Mouse (Mus musculus) 3T3-L1 (cell line): ENCODE measurements at regions not wholly inside any gene's neighbourhood (a gene's known extent, or its start where the extent isn't known, plus 50 kb on each side); places are given as distances from the start of the nearest gene placed in this dataset.

Experiments
- DNase-seq: peaks from one replicate; pipeline ENCODE4 v3.0.0-alpha.2; 2015; ENCODE audit warnings: low read depth, low spot score

- DNase-seq, result peak; percentile 83
These were observed 357.6 kb upstream of the Acvr2a start for GRCm38 (mm10) chr2:48456072-48457040.

GRCm38 (mm10) chr2:48457117-48457516 lies 356.8 kb upstream of the Acvr2a start:
- DNase-seq, result peak; percentile 32

GRCm38 (mm10) chr2:48465483-48465882 lies 348.4 kb upstream of the Acvr2a start:
- no peak for DNase-seq

GRCm38 (mm10) chr2:48468895-48469294 lies 345.0 kb upstream of the Acvr2a start:
- peak; percentile 75 for DNase-seq

- DNase-seq, result peak; percentile 29
These were observed 344.6 kb upstream of the Acvr2a start for GRCm38 (mm10) chr2:48469357-48469756.

- DNase-seq, result no peak
These were observed 340.8 kb upstream of the Acvr2a start for GRCm38 (mm10) chr2:48473102-48473501.

GRCm38 (mm10) chr2:48474642-48475041 lies 339.3 kb upstream of the Acvr2a start:
- DNase-seq, result no peak

- peak; percentile 59 for DNase-seq
These were observed 337.1 kb upstream of the Acvr2a start for GRCm38 (mm10) chr2:48476777-48477176.

- peak; percentile 26 for DNase-seq
These were observed 336.6 kb upstream of the Acvr2a start for GRCm38 (mm10) chr2:48477336-48477735.

- peak; percentile 80 for DNase-seq
These were observed 334.3 kb upstream of the Acvr2a start for GRCm38 (mm10) chr2:48479601-48480000.

GRCm38 (mm10) chr2:48480428-48481191 lies 333.3 kb upstream of the Acvr2a start:
- peak; percentile 44 for DNase-seq

GRCm38 (mm10) chr2:48481209-48481742 lies 332.6 kb upstream of the Acvr2a start:
- DNase-seq, result no peak

- no peak for DNase-seq
These were observed 320.3 kb upstream of the Acvr2a start for GRCm38 (mm10) chr2:48493574-48493973.

GRCm38 (mm10) chr2:48494065-48494464 lies 319.8 kb upstream of the Acvr2a start:
- DNase-seq, result no peak

- DNase-seq, result no peak
These were observed 319.3 kb upstream of the Acvr2a start for GRCm38 (mm10) chr2:48494632-48495031.

GRCm38 (mm10) chr2:48498047-48498723 lies 315.7 kb upstream of the Acvr2a start:
- DNase-seq, result peak; percentile 98

GRCm38 (mm10) chr2:48499396-48499795 lies 314.5 kb upstream of the Acvr2a start:
- peak; percentile 85 for DNase-seq

- DNase-seq, result no peak
These were observed 312.5 kb upstream of the Acvr2a start for GRCm38 (mm10) chr2:48501387-48501786.

GRCm38 (mm10) chr2:48513848-48514247 lies 300.1 kb upstream of the Acvr2a start:
- no peak for DNase-seq

- peak; percentile 95 for DNase-seq
These were observed 294.0 kb upstream of the Acvr2a start for GRCm38 (mm10) chr2:48519838-48520404.

GRCm38 (mm10) chr2:48520535-48520971 lies 293.4 kb upstream of the Acvr2a start:
- DNase-seq, result peak; percentile 95
